Mouse (Mus musculus): Measurements from ENCODE around the gene Prr15l. TPM values are rescaled to one million over a fixed set of nuclear protein-coding genes. Genes with fewer than 3 reads are reported as not detected.

Gene Prr15l
- polyA plus RNA-seq, 1 experiment from 2014 or later, result 0.16 TPM

- WGBS, result 15% methylated on average over 13 of the region's 13 CpGs
- no peak overlapping the region for H3K27ac ChIP-seq (replicated peaks; ENCODE audit: low read depth, low read length)
- no peak overlapping the region for H3K4me3 ChIP-seq (replicated peaks; ENCODE audit: low read depth, low read length)
- H3K27me3 ChIP-seq (ENCODE audit: control insufficient read depth, insufficient read depth, low read length), result no peaks in the 10 kb centered on the region
- no peak overlapping the region for H3K4me2 ChIP-seq (ENCODE audit: low read length)
- no peaks in the 10 kb centered on the region for H3K9me3 ChIP-seq (ENCODE audit: control insufficient read depth, low read length)
- H3K9ac ChIP-seq (replicated peaks; ENCODE audit: low read length), result no peak overlapping the region
- no peaks in the 10 kb centered on the region for H3K36me3 ChIP-seq (ENCODE audit: control insufficient read depth, insufficient read depth, low read length)
- no peaks in the 10 kb centered on the region for H3K4me1 ChIP-seq (ENCODE audit: control insufficient read depth, insufficient read depth, low read length)
- DNase-seq (no peak), ATAC-seq (ENCODE audit: low FRiP score, low TSS enrichment) (no peak)
Observed at GRCm38 (mm10) chr11:96929096-96929765, 1.3 kb downstream of the Prr15l start.

GRCm38 (mm10) chr11:96929766-96930331 is 1.9 kb downstream of the Prr15l start:
- no peak overlapping the region for H3K9ac ChIP-seq (replicated peaks; ENCODE audit: low read length)
- WGBS, result 74% methylated on average over 9 of the region's 9 CpGs
- no peak overlapping the region for H3K4me3 ChIP-seq (replicated peaks; ENCODE audit: low read depth, low read length)
- H3K4me1 ChIP-seq (ENCODE audit: control insufficient read depth, insufficient read depth, low read length), result no peaks in the 10 kb centered on the region
- DNase-seq (no peak), ATAC-seq (ENCODE audit: low FRiP score, low TSS enrichment) (no peak)
- H3K4me2 ChIP-seq (ENCODE audit: low read length), result no peak overlapping the region
- no peaks in the 10 kb centered on the region for H3K27me3 ChIP-seq (ENCODE audit: control insufficient read depth, insufficient read depth, low read length)
- no peaks in the 10 kb centered on the region for H3K36me3 ChIP-seq (ENCODE audit: control insufficient read depth, insufficient read depth, low read length)
- no peak overlapping the region for H3K27ac ChIP-seq (replicated peaks; ENCODE audit: low read depth, low read length)
- no peaks in the 10 kb centered on the region for H3K9me3 ChIP-seq (ENCODE audit: control insufficient read depth, low read length)

GRCm38 (mm10) chr11:96931327-96932062 is 3.6 kb downstream of the Prr15l start:
- H3K9ac ChIP-seq (replicated peaks; ENCODE audit: low read length), result no peak overlapping the region
- 67% methylated on average over 8 of the region's 8 CpGs for WGBS
- no peak for ATAC-seq (ENCODE audit: low FRiP score, low TSS enrichment)
- no peak for DNase-seq
- no peaks in the 10 kb centered on the region for H3K36me3 ChIP-seq (ENCODE audit: control insufficient read depth, insufficient read depth, low read length)
- no peaks in the 10 kb centered on the region for H3K9me3 ChIP-seq (ENCODE audit: control insufficient read depth, low read length)
- H3K27me3 ChIP-seq (ENCODE audit: control insufficient read depth, insufficient read depth, low read length), result no peaks in the 10 kb centered on the region
- no peaks in the 10 kb centered on the region for H3K4me1 ChIP-seq (ENCODE audit: control insufficient read depth, insufficient read depth, low read length)
- H3K27ac ChIP-seq (replicated peaks; ENCODE audit: low read depth, low read length), result no peak overlapping the region
- H3K4me2 ChIP-seq (ENCODE audit: low read length), result no peak overlapping the region
- no peak overlapping the region for H3K4me3 ChIP-seq (replicated peaks; ENCODE audit: low read depth, low read length)

GRCm38 (mm10) chr11:96933562-96934276 is 5.8 kb downstream of the Prr15l start:
- 91% methylated on average over 13 of the region's 13 CpGs for WGBS
- Histone ChIP-seq H3K27ac (replicated peaks; ENCODE audit: low read depth, low read length) (no peak overlapping the region), H3K27me3 (ENCODE audit: control insufficient read depth, insufficient read depth, low read length) (no peaks in the 10 kb centered on the region), H3K36me3 (ENCODE audit: control insufficient read depth, insufficient read depth, low read length) (no peaks in the 10 kb centered on the region), H3K4me2 (ENCODE audit: low read length) (no peak overlapping the region), H3K9ac (replicated peaks; ENCODE audit: low read length) (no peak overlapping the region), H3K4me3 (replicated peaks; ENCODE audit: low read depth, low read length) (no peak overlapping the region), H3K4me1 (ENCODE audit: control insufficient read depth, insufficient read depth, low read length) (no peaks in the 10 kb centered on the region), H3K9me3 (ENCODE audit: control insufficient read depth, low read length) (no peaks in the 10 kb centered on the region)
- DNase-seq, result no peak
- ATAC-seq (ENCODE audit: low FRiP score, low TSS enrichment), result no peak

GRCm38 (mm10) chr11:96934921-96935356 is 7.0 kb downstream of the Prr15l start:
- H3K27me3 ChIP-seq (ENCODE audit: control insufficient read depth, insufficient read depth, low read length), result no peaks in the 10 kb centered on the region
- no peak overlapping the region for H3K9ac ChIP-seq (replicated peaks; ENCODE audit: low read length)
- no peaks in the 10 kb centered on the region for H3K36me3 ChIP-seq (ENCODE audit: control insufficient read depth, insufficient read depth, low read length)
- ATAC-seq (ENCODE audit: low FRiP score, low TSS enrichment), result no peak
- no peak overlapping the region for H3K27ac ChIP-seq (replicated peaks; ENCODE audit: low read depth, low read length)
- 24% methylated on average over 12 of the region's 12 CpGs for WGBS
- peak overlapping the region; percentile 23 for H3K4me2 ChIP-seq (ENCODE audit: low read length)
- no peak overlapping the region for H3K4me3 ChIP-seq (replicated peaks; ENCODE audit: low read depth, low read length)
- DNase-seq, result peak; percentile 63
- no peaks in the 10 kb centered on the region for H3K4me1 ChIP-seq (ENCODE audit: control insufficient read depth, insufficient read depth, low read length)
- no peaks in the 10 kb centered on the region for H3K9me3 ChIP-seq (ENCODE audit: control insufficient read depth, low read length)

- no peak for ATAC-seq (ENCODE audit: low FRiP score, low TSS enrichment)
- 84% methylated on average over 9 of the region's 9 CpGs for WGBS
Observed at GRCm38 (mm10) chr11:96935872-96936650, 8.2 kb downstream of the Prr15l start.

GRCm38 (mm10) chr11:96937549-96938425 is 9.9 kb downstream of the Prr15l start:
- no peaks in the 10 kb centered on the region for H3K9me3 ChIP-seq (ENCODE audit: control insufficient read depth, low read length)
- peak; percentile 60 for DNase-seq
- H3K4me3 ChIP-seq (replicated peaks; ENCODE audit: low read depth, low read length), result no peak overlapping the region
- H3K9ac ChIP-seq (replicated peaks; ENCODE audit: low read length), result no peak overlapping the region
- H3K36me3 ChIP-seq (ENCODE audit: control insufficient read depth, insufficient read depth, low read length), result no peaks in the 10 kb centered on the region
- H3K27me3 ChIP-seq (ENCODE audit: control insufficient read depth, insufficient read depth, low read length), result no peaks in the 10 kb centered on the region
- H3K4me2 ChIP-seq (ENCODE audit: low read length), result no peak overlapping the region
- H3K4me1 ChIP-seq (ENCODE audit: control insufficient read depth, insufficient read depth, low read length), result no peaks in the 10 kb centered on the region
- no peak for ATAC-seq (ENCODE audit: low FRiP score, low TSS enrichment)
- 53% methylated on average over 10 of the region's 10 CpGs for WGBS
- H3K27ac ChIP-seq (replicated peaks; ENCODE audit: low read depth, low read length), result no peak overlapping the region

More at GRCm38 (mm10) chr11:96935872-96936650, 8.2 kb downstream of the Prr15l start:
- Histone ChIP-seq H3K27ac (replicated peaks; ENCODE audit: low read depth, low read length) (no peak overlapping the region), H3K4me1 (ENCODE audit: control insufficient read depth, insufficient read depth, low read length) (no peaks in the 10 kb centered on the region), H3K9me3 (ENCODE audit: control insufficient read depth, low read length) (no peaks in the 10 kb centered on the region), H3K27me3 (ENCODE audit: control insufficient read depth, insufficient read depth, low read length) (no peaks in the 10 kb centered on the region), H3K4me3 (replicated peaks; ENCODE audit: low read depth, low read length) (no peak overlapping the region), H3K4me2 (ENCODE audit: low read length) (no peak overlapping the region), H3K9ac (replicated peaks; ENCODE audit: low read length) (no peak overlapping the region), H3K36me3 (ENCODE audit: control insufficient read depth, insufficient read depth, low read length) (no peaks in the 10 kb centered on the region)
- DNase-seq, result no peak

Data from midbrain, embryonic 14.5 days (tissue).